Mouse (Mus musculus): ENCODE measurements around the gene Fkbp14. TPM values are rescaled to one million over a fixed set of nuclear protein-coding genes. Genes with fewer than 3 reads are reported as not detected.

Gene Fkbp14
- polyA plus RNA-seq, 1 experiment, result 11.3 TPM

- Histone ChIP-seq H3K4me1 (ENCODE audit: control insufficient read depth, insufficient read depth, low read length) (peaks cover 8% of the 10 kb centered on the region), H3K27ac (ENCODE audit: insufficient read depth, low read length) (no peak overlapping the region), H3K4me3 (ENCODE audit: insufficient read depth, low read length) (no peak overlapping the region)
- TF ChIP-seq POLR2A (IDR thresholded peaks at IDR 0.05; ENCODE audit: extremely low read depth, insufficient read depth, low read length), result no peak
- TF ChIP-seq CTCF (IDR thresholded peaks at IDR 0.05; ENCODE audit: extremely low read depth, insufficient read depth, low read length), result no peak
Observed at GRCm38 (mm10) chr6:54539396-54539795, 57.7 kb downstream of the Fkbp14 start.

DNA sequence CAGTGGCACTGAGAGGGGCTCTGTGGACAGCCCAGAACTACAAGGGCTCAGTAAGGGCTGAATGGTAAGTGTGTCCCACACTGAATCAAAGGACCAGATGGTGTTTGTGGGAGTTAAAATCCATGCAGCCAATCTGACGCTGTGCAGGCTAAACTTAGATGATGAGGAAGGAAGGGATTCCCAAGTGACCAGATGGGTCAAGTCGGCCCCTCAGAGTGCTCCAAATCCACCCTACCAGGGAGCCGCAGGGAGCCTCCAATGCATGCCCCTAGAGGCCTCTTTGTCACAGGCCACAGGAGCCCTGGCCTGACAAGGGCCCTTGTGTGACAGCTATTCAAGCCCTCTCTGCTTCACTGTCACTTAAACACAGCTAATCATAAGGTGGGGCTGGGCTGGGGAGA is 58.3 kb downstream of the Fkbp14 start:
- no peak overlapping the region for H3K27ac ChIP-seq (ENCODE audit: insufficient read depth, low read length)
- TF ChIP-seq POLR2A (IDR thresholded peaks at IDR 0.05; ENCODE audit: extremely low read depth, insufficient read depth, low read length), result no peak
- TF ChIP-seq CTCF (IDR thresholded peaks at IDR 0.05; ENCODE audit: extremely low read depth, insufficient read depth, low read length), result no peak
- peaks cover 8% of the 10 kb centered on the region for H3K4me1 ChIP-seq (ENCODE audit: control insufficient read depth, insufficient read depth, low read length)
- no peak overlapping the region for H3K4me3 ChIP-seq (ENCODE audit: insufficient read depth, low read length)

- H3K27ac ChIP-seq (ENCODE audit: insufficient read depth, low read length), result no peak overlapping the region
- no peak overlapping the region for H3K4me3 ChIP-seq (ENCODE audit: insufficient read depth, low read length)
- H3K4me1 ChIP-seq (ENCODE audit: control insufficient read depth, insufficient read depth, low read length), result peaks cover 8% of the 10 kb centered on the region
- TF ChIP-seq POLR2A (IDR thresholded peaks at IDR 0.05; ENCODE audit: extremely low read depth, insufficient read depth, low read length), result no peak
- TF ChIP-seq CTCF (IDR thresholded peaks at IDR 0.05; ENCODE audit: extremely low read depth, insufficient read depth, low read length), result no peak
Observed at GRCm38 (mm10) chr6:54537053-54537452, 60.1 kb downstream of the Fkbp14 start.

GRCm38 (mm10) chr6:54535485-54535884 is 61.6 kb downstream of the Fkbp14 start:
- Histone ChIP-seq H3K4me3 (ENCODE audit: insufficient read depth, low read length) (no peak overlapping the region), H3K27ac (ENCODE audit: insufficient read depth, low read length) (no peak overlapping the region), H3K4me1 (ENCODE audit: control insufficient read depth, insufficient read depth, low read length) (peaks cover 10% of the 10 kb centered on the region)
- TF ChIP-seq POLR2A (IDR thresholded peaks at IDR 0.05; ENCODE audit: extremely low read depth, insufficient read depth, low read length), result no peak

- no peak overlapping the region for H3K27ac ChIP-seq (ENCODE audit: insufficient read depth, low read length)
- TF ChIP-seq POLR2A (IDR thresholded peaks at IDR 0.05; ENCODE audit: extremely low read depth, insufficient read depth, low read length) (no peak), CTCF (IDR thresholded peaks at IDR 0.05; ENCODE audit: extremely low read depth, insufficient read depth, low read length) (no peak)
- H3K4me3 ChIP-seq (ENCODE audit: insufficient read depth, low read length), result no peak overlapping the region
- peaks cover 10% of the 10 kb centered on the region for H3K4me1 ChIP-seq (ENCODE audit: control insufficient read depth, insufficient read depth, low read length)
Observed at GRCm38 (mm10) chr6:54531048-54531481, 66.0 kb downstream of the Fkbp14 start.

- no peak for TF ChIP-seq CTCF (IDR thresholded peaks at IDR 0.05; ENCODE audit: extremely low read depth, insufficient read depth, low read length)
- TF ChIP-seq POLR2A (IDR thresholded peaks at IDR 0.05; ENCODE audit: extremely low read depth, insufficient read depth, low read length), result no peak
- H3K27ac ChIP-seq (ENCODE audit: insufficient read depth, low read length), result no peak overlapping the region
- no peak overlapping the region for H3K4me3 ChIP-seq (ENCODE audit: insufficient read depth, low read length)
Observed at GRCm38 (mm10) chr6:54530182-54530581, 66.9 kb downstream of the Fkbp14 start.

GRCm38 (mm10) chr6:54528666-54529065 is 68.4 kb downstream of the Fkbp14 start:
- no peak for TF ChIP-seq CTCF (IDR thresholded peaks at IDR 0.05; ENCODE audit: extremely low read depth, insufficient read depth, low read length)
- TF ChIP-seq POLR2A (IDR thresholded peaks at IDR 0.05; ENCODE audit: extremely low read depth, insufficient read depth, low read length), result no peak
- H3K27ac ChIP-seq (ENCODE audit: insufficient read depth, low read length), result no peak overlapping the region
- H3K4me3 ChIP-seq (ENCODE audit: insufficient read depth, low read length), result no peak overlapping the region

More at GRCm38 (mm10) chr6:54530182-54530581, 66.9 kb downstream of the Fkbp14 start:
- H3K4me1 ChIP-seq (ENCODE audit: control insufficient read depth, insufficient read depth, low read length), result peaks cover 10% of the 10 kb centered on the region

More at GRCm38 (mm10) chr6:54528666-54529065, 68.4 kb downstream of the Fkbp14 start:
- peaks cover 10% of the 10 kb centered on the region for H3K4me1 ChIP-seq (ENCODE audit: control insufficient read depth, insufficient read depth, low read length)

Other genes starting within 250 kb of the Fkbp14 start
- 46.6 and 72.7 TPM in 2 replicates for gene Wipf3, start 167.7 kb downstream of the Fkbp14 start, polyA plus RNA-seq (2012; rRNA removed)
- 102 and 115 TPM in 2 replicates for gene Scrn1, start 30.8 kb downstream of the Fkbp14 start, polyA plus RNA-seq (2012; rRNA removed)
- 7.3 and 7.8 TPM in 2 replicates for gene Plekha8, start 2.2 kb downstream of the Fkbp14 start, polyA plus RNA-seq (2012; rRNA removed)
- 51.3 and 57.0 TPM in 2 replicates for gene Mturn, start 84.3 kb upstream of the Fkbp14 start, polyA plus RNA-seq (2012; rRNA removed)
- gene Znrf2, start 219.6 kb upstream of the Fkbp14 start, polyA plus RNA-seq (2012; rRNA removed), result 6.6 and 8.1 TPM in 2 replicates